Mouse (Mus musculus) bone marrow, adult 2 months (tissue): ENCODE measurements at regions not wholly inside any gene's neighbourhood (a gene's known extent, or its start where the extent isn't known, plus 50 kb on each side); places are given as distances from the start of the nearest gene placed in this dataset.

ENCODE experiments used
- CTCF ChIP-seq: fragments of 200-500 bp; IDR thresholded peaks from 2 replicates; pipeline ENCODE4 v1.5.1; 2011; ENCODE audit warnings: low read length, control low read depth; ENCODE audit not compliant: control insufficient read depth, insufficient read depth
- POLR2A ChIP-seq: fragments of 200-500 bp; IDR thresholded peaks from 2 replicates; pipeline ENCODE4 v1.6.1; 2011; ENCODE audit warnings: low read depth, mild to moderate bottlenecking, control low read depth, low read length, borderline replicate concordance; ENCODE audit not compliant: control insufficient read depth

DNA sequence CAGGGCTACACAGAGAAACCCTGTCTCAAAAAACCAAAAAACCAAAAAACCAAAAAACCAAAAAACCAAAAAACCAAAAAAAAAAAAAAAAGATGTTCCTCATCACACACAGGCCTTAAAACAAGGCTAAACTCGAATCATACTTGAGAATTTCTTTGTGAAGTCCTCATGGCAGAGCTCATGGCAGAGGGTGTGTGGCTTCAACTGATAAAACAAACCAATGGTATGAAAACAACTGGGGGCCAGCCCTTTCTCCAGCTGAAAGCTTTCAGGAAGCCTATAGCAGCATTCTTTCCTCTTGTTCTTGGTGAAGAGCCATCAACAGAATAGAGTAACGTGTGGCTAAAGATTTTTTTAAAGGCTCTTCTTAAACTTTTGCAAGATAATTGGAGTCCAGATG is 369.8 kb upstream of the Adgrl2 start:
- TF ChIP-seq POLR2A (no peak), CTCF (no peak)
